Mouse (Mus musculus) hindbrain, embryonic 15.5 days (tissue): ENCODE results near the gene P2ry2. TPM values are rescaled to one million over a fixed set of nuclear protein-coding genes. Genes with fewer than 3 reads are reported as not detected.

Source experiments
- ATAC-seq: fragments of 200-750 bp; cut with Nextera tagmentation; 2 replicates; pipeline ENCODE4 v1.8.0; 2017; ENCODE audit warnings: low read depth, moderate number of reproducible peaks, moderate TSS enrichment; ENCODE audit not compliant: low FRiP score
- H3K27ac ChIP-seq: fragments of 300-500 bp; sonication (generic); replicated peaks from 2 replicates; pipeline ENCODE4 v1.5.1; 2015; ENCODE audit warnings: mild to moderate bottlenecking, inconsistent platforms
- H3K27me3 ChIP-seq: fragments of 300-500 bp; sonication (generic); 2 replicates; pipeline ENCODE4 v1.6.1; 2015; ENCODE audit warnings: control low read depth, inconsistent platforms
- H3K36me3 ChIP-seq: fragments of 300-500 bp; sonication (generic); 2 replicates; pipeline ENCODE4 v1.6.1; 2015; ENCODE audit warnings: control low read depth, inconsistent platforms
- H3K4me1 ChIP-seq: fragments of 300-500 bp; sonication (generic); replicated peaks from 2 replicates; pipeline ENCODE4 v1.6.1; 2015; ENCODE audit warnings: control low read depth, inconsistent platforms
- H3K4me2 ChIP-seq: fragments of 300-500 bp; sonication (generic); 2 replicates; pipeline ENCODE4 v1.6.1; 2015; ENCODE audit warnings: moderate library complexity, mild to moderate bottlenecking, inconsistent platforms
- H3K4me3 ChIP-seq: fragments of 300-500 bp; sonication (generic); 2 replicates; pipeline ENCODE4 v1.5.1; 2015; ENCODE audit warnings: mild to moderate bottlenecking, inconsistent platforms
- H3K9ac ChIP-seq: fragments of 300-500 bp; sonication (generic); 2 replicates; pipeline ENCODE4 v1.6.1; 2015; ENCODE audit warnings: inconsistent platforms
- H3K9me3 ChIP-seq: fragments of 300-500 bp; sonication (generic); 2 replicates; pipeline ENCODE4 v1.6.1; 2016; ENCODE audit warnings: control low read depth, inconsistent platforms
- whole genome bisulfite sequencing: fragments of 180-500 bp; shearing (Covaris S2); methylation state at CpG from one replicate; pipeline ENCODE4 v1.1.7; 2015; 5-methylcytosine and 5-hydroxymethylcytosine counted together
- polyA plus RNA-seq: library from polyadenylated mRNA; unstranded; fragments of >200 nt; fragmentation: Nextera tagmentation; extraction: Ambion mirVana; gene quantifications from 2 replicates; pipeline ENCODE4 v1.2.1, GENCODE M21; 2015

The P2ry2 gene
- polyA plus RNA-seq, 1 experiment from 2014 or later: 0.39 TPM

- no peak overlapping the region for H3K4me3 ChIP-seq
- no peaks in the 10 kb centered on the region for H3K9me3 ChIP-seq
- ATAC-seq: no peak
- H3K4me1 ChIP-seq: 0 out of 2 replicates have a peak, but pooled peaks cover 8% of the 10 kb centered on the region
- no peaks in the 10 kb centered on the region for H3K27me3 ChIP-seq
- 68% methylated on average over 8 of the region's 8 CpGs for WGBS
- H3K36me3 ChIP-seq: no peaks in the 10 kb centered on the region
- no peak overlapping the region for H3K9ac ChIP-seq
- H3K4me2 ChIP-seq: no peak overlapping the region
- no peak overlapping the region for H3K27ac ChIP-seq
Measured at GRCm38 (mm10) chr7:101043846-101044541, 31.3 kb upstream of the P2ry2 start.

- H3K9ac ChIP-seq: no peak overlapping the region
- ATAC-seq: no peak
- no peak overlapping the region for H3K4me3 ChIP-seq
- H3K9me3 ChIP-seq: no peaks in the 10 kb centered on the region
- whole genome bisulfite sequencing: 46% methylated on average over 5 of the region's 5 CpGs
- H3K36me3 ChIP-seq: no peaks in the 10 kb centered on the region
- H3K4me1 ChIP-seq: 0 out of 2 replicates have a peak, but pooled peaks cover 5% of the 10 kb centered on the region
- H3K27ac ChIP-seq: no peak overlapping the region
- no peak overlapping the region for H3K4me2 ChIP-seq
- no peaks in the 10 kb centered on the region for H3K27me3 ChIP-seq
Measured at GRCm38 (mm10) chr7:101041977-101042749, 29.5 kb upstream of the P2ry2 start.

GRCm38 (mm10) chr7:101041544-101041943, 28.9 kb upstream of the P2ry2 start:
- Histone ChIP-seq H3K9ac (no peak overlapping the region), H3K9me3 (no peaks in the 10 kb centered on the region), H3K36me3 (no peaks in the 10 kb centered on the region), H3K4me1 (0 out of 2 replicates have a peak, but pooled peaks cover 5% of the 10 kb centered on the region), H3K27ac (no peak overlapping the region), H3K4me3 (no peak overlapping the region), H3K4me2 (no peak overlapping the region), H3K27me3 (no peaks in the 10 kb centered on the region)
- WGBS: 78% methylated on average over 2 of the region's 2 CpGs
- ATAC-seq: no peak

GRCm38 (mm10) chr7:101033371-101033770, 20.7 kb upstream of the P2ry2 start:
- no peak for ATAC-seq
- Histone ChIP-seq H3K4me2 (no peak overlapping the region), H3K9me3 (no peaks in the 10 kb centered on the region), H3K9ac (no peak overlapping the region), H3K36me3 (no peaks in the 10 kb centered on the region), H3K4me1 (no peaks in the 10 kb centered on the region), H3K27ac (no peak overlapping the region), H3K27me3 (no peaks in the 10 kb centered on the region), H3K4me3 (no peak overlapping the region)
- WGBS: 85% methylated on average over 2 of the region's 2 CpGs

- no peak overlapping the region for H3K9ac ChIP-seq
- 52% methylated on average over 8 of the region's 8 CpGs for WGBS
Measured at GRCm38 (mm10) chr7:101031234-101031633, 18.6 kb upstream of the P2ry2 start.

GRCm38 (mm10) chr7:101030756-101031155, 18.1 kb upstream of the P2ry2 start:
- no peaks in the 10 kb centered on the region for H3K9me3 ChIP-seq
- no peak for ATAC-seq
- H3K27ac ChIP-seq: no peak overlapping the region
- H3K36me3 ChIP-seq: no peaks in the 10 kb centered on the region
- no peak overlapping the region for H3K4me3 ChIP-seq
- no peak overlapping the region for H3K9ac ChIP-seq
- H3K4me2 ChIP-seq: no peak overlapping the region
- H3K4me1 ChIP-seq: no peaks in the 10 kb centered on the region
- no peaks in the 10 kb centered on the region for H3K27me3 ChIP-seq

More at GRCm38 (mm10) chr7:101031234-101031633, 18.6 kb upstream of the P2ry2 start:
- Histone ChIP-seq H3K4me2 (no peak overlapping the region), H3K27me3 (no peaks in the 10 kb centered on the region), H3K36me3 (no peaks in the 10 kb centered on the region), H3K4me3 (no peak overlapping the region), H3K9me3 (no peaks in the 10 kb centered on the region), H3K4me1 (no peaks in the 10 kb centered on the region), H3K27ac (no peak overlapping the region)
- no peak; the same call in 1 of the 2 replicates for ATAC-seq

GRCm38 (mm10) chr7:101029446-101029845, 16.8 kb upstream of the P2ry2 start:
- Histone ChIP-seq H3K9me3 (no peaks in the 10 kb centered on the region), H3K27me3 (no peaks in the 10 kb centered on the region), H3K9ac (no peak overlapping the region), H3K4me3 (no peak overlapping the region), H3K4me1 (no peaks in the 10 kb centered on the region), H3K36me3 (no peaks in the 10 kb centered on the region), H3K27ac (no peak overlapping the region), H3K4me2 (no peak overlapping the region)
- ATAC-seq: no peak
- 69% methylated on average over 6 of the region's 6 CpGs for WGBS

- Histone ChIP-seq H3K36me3 (no peaks in the 10 kb centered on the region), H3K4me2 (no peak overlapping the region), H3K4me1 (no peaks in the 10 kb centered on the region), H3K9me3 (no peaks in the 10 kb centered on the region), H3K4me3 (no peak overlapping the region), H3K27ac (no peak overlapping the region), H3K9ac (no peak overlapping the region), H3K27me3 (no peaks in the 10 kb centered on the region)
- ATAC-seq: no peak
- 92% methylated on average over 9 of the region's 9 CpGs for WGBS
Measured at GRCm38 (mm10) chr7:101028991-101029390, 16.3 kb upstream of the P2ry2 start.

GRCm38 (mm10) chr7:101028444-101028757, 15.7 kb upstream of the P2ry2 start:
- Histone ChIP-seq H3K9me3 (no peaks in the 10 kb centered on the region), H3K36me3 (no peaks in the 10 kb centered on the region), H3K4me3 (no peak overlapping the region), H3K27ac (no peak overlapping the region), H3K27me3 (no peaks in the 10 kb centered on the region), H3K9ac (no peak overlapping the region), H3K4me2 (no peak overlapping the region), H3K4me1 (no peaks in the 10 kb centered on the region)
- ATAC-seq: no peak
- WGBS: 80% methylated on average over 5 of the region's 5 CpGs

- 87% methylated on average over 10 of the region's 10 CpGs for WGBS
- Histone ChIP-seq H3K4me1 (no peaks in the 10 kb centered on the region), H3K36me3 (no peaks in the 10 kb centered on the region), H3K4me3 (no peak overlapping the region), H3K9ac (no peak overlapping the region), H3K27me3 (no peaks in the 10 kb centered on the region), H3K27ac (no peak overlapping the region), H3K9me3 (no peaks in the 10 kb centered on the region), H3K4me2 (no peak overlapping the region)
- ATAC-seq: no peak
Measured at GRCm38 (mm10) chr7:101027623-101028443, 15.2 kb upstream of the P2ry2 start.

GRCm38 (mm10) chr7:101026836-101027235, 14.2 kb upstream of the P2ry2 start:
- H3K36me3 ChIP-seq: no peaks in the 10 kb centered on the region
- 70% methylated on average over 5 of the region's 5 CpGs for WGBS
- no peaks in the 10 kb centered on the region for H3K27me3 ChIP-seq
- ATAC-seq: no peak
- H3K4me2 ChIP-seq: no peak overlapping the region
- H3K27ac ChIP-seq: no peak overlapping the region
- H3K4me1 ChIP-seq: no peaks in the 10 kb centered on the region
- no peaks in the 10 kb centered on the region for H3K9me3 ChIP-seq
- H3K4me3 ChIP-seq: no peak overlapping the region
- H3K9ac ChIP-seq: no peak overlapping the region

- no peaks in the 10 kb centered on the region for H3K9me3 ChIP-seq
- H3K4me1 ChIP-seq: 0 out of 2 replicates have a peak, but pooled peaks cover 8% of the 10 kb centered on the region
- no peak overlapping the region for H3K9ac ChIP-seq
- peak; percentile 42; the same call in 1 of the 2 replicates for ATAC-seq
- no peak overlapping the region for H3K4me2 ChIP-seq
- H3K4me3 ChIP-seq: no peak overlapping the region
- H3K27me3 ChIP-seq: peaks cover 8% of the 10 kb centered on the region
- H3K27ac ChIP-seq: 0 out of 2 replicates have a peak overlapping the region, but pooled peaks have one; percentile 30
- WGBS: 56% methylated on average over 6 of the region's 6 CpGs
- no peaks in the 10 kb centered on the region for H3K36me3 ChIP-seq
Measured at GRCm38 (mm10) chr7:101017492-101017891, 4.8 kb upstream of the P2ry2 start.
